Mouse (Mus musculus) gastrocnemius, adult 18-20 months (tissue): ENCODE data around the gene Entpd8. TPM values are rescaled to one million over a fixed set of nuclear protein-coding genes. Genes with fewer than 3 reads are reported as not detected.
A peak's percentile ranks its signal among the peaks of the same experiment; 100 is the strongest.

Experiments
- DNase-seq: peaks from one replicate; pipeline ENCODE4 v3.0.0; 2021; ENCODE audit warnings: low spot score
- total RNA-seq, 2 experiments: library from RNA; stranded (reverse); gene quantifications; 2 replicates each; pipeline ENCODE4 v1.2.3; 2021

The Entpd8 gene
- total RNA-seq, 2 experiments from 2014 or later = not detected

GRCm38 (mm10) chr2:25095109-25095850, 15.2 kb downstream of the Entpd8 start, which contains the start of gene Noxa1:
Gene Noxa1 (minus strand): TSS chr2:25095149.
- DNase-seq = no peak

- DNase-seq = no peak
Measured at GRCm38 (mm10) chr2:25098005-25098615, 18.0 kb downstream of the Entpd8 start.

- DNase-seq = no peak
Measured at GRCm38 (mm10) chr2:25098956-25099355, 18.9 kb downstream of the Entpd8 start.

- no peak for DNase-seq
Measured at GRCm38 (mm10) chr2:25099703-25100102, 19.6 kb downstream of the Entpd8 start.

GRCm38 (mm10) chr2:25104122-25104521, 24.0 kb downstream of the Entpd8 start:
- no peak for DNase-seq

- DNase-seq = no peak
Measured at GRCm38 (mm10) chr2:25106045-25106444, 25.9 kb downstream of the Entpd8 start.

- no peak for DNase-seq
Measured at GRCm38 (mm10) chr2:25109487-25109886, 29.4 kb downstream of the Entpd8 start.

- no peak for DNase-seq
Measured at GRCm38 (mm10) chr2:25110505-25111183, 30.5 kb downstream of the Entpd8 start.

- DNase-seq = no peak
Measured at GRCm38 (mm10) chr2:25111184-25111791, 31.2 kb downstream of the Entpd8 start.

GRCm38 (mm10) chr2:25114308-25114707, 34.2 kb downstream of the Entpd8 start:
- no peak for DNase-seq

GRCm38 (mm10) chr2:25115442-25115841, 35.3 kb downstream of the Entpd8 start:
- DNase-seq = no peak

- DNase-seq = no peak
Measured at GRCm38 (mm10) chr2:25120963-25121362, 40.9 kb downstream of the Entpd8 start.

- no peak for DNase-seq
Measured at GRCm38 (mm10) chr2:25122666-25123065, 42.6 kb downstream of the Entpd8 start.

- no peak for DNase-seq
Measured at GRCm38 (mm10) chr2:25123527-25123926, 43.4 kb downstream of the Entpd8 start.

- DNase-seq = no peak
Measured at GRCm38 (mm10) chr2:25124411-25124810, 44.3 kb downstream of the Entpd8 start.

- no peak for DNase-seq
Measured at GRCm38 (mm10) chr2:25125146-25125545, 45.0 kb downstream of the Entpd8 start.

- DNase-seq = no peak
Measured at GRCm38 (mm10) chr2:25126011-25127010, 46.2 kb downstream of the Entpd8 start.

GRCm38 (mm10) chr2:25127206-25127605, 47.1 kb downstream of the Entpd8 start:
- DNase-seq = peak; percentile 69

GRCm38 (mm10) chr2:25128072-25128471, 48.0 kb downstream of the Entpd8 start:
- DNase-seq = peak; percentile 57

- DNase-seq = no peak
Measured at GRCm38 (mm10) chr2:25131601-25132000, 51.5 kb downstream of the Entpd8 start.
